Mouse (Mus musculus) CH12.LX (cell line): ENCODE measurements around the gene Amz2. TPM values are rescaled to one million over a fixed set of nuclear protein-coding genes. Genes with fewer than 3 reads are reported as not detected.
A peak's percentile ranks its signal among the peaks of the same experiment; 100 is the strongest.

Experiments
- DNase-seq: peaks from one replicate; pipeline ENCODE4 v3.0.0-alpha.2; 2013; ENCODE audit errors: extremely low read depth
- H3K27ac ChIP-seq: 2 replicates; pipeline ENCODE4 v1.5.1; 2012; ENCODE audit warnings: low read depth, mild to moderate bottlenecking, control low read depth, moderate library complexity; ENCODE audit not compliant: insufficient read depth
- H3K27me3 ChIP-seq: replicated peaks from 2 replicates; pipeline ENCODE3; 2012; ENCODE audit warnings: inconsistent platforms
- H3K36me3 ChIP-seq, 2 experiments: replicated peaks in 1 of 2; 2 replicates each; pipeline versions ENCODE3 to v1.6.1; 2012; ENCODE audit warnings: inconsistent platforms in 1 of 2, low read length in 1 of 2, mild to moderate bottlenecking in 1 of 2, mixed read lengths in 1 of 2, moderate library complexity in 1 of 2; ENCODE audit not compliant: control insufficient read depth in 1 of 2, insufficient read depth in 1 of 2
- H3K4me1 ChIP-seq, 2 experiments: 2 replicates each; pipeline ENCODE4 v1.6.1; 2012; ENCODE audit warnings: inconsistent platforms in 1 of 2, moderate library complexity in 1 of 2; ENCODE audit not compliant: insufficient read depth in 2 of 2, control insufficient read depth in 1 of 2
- H3K4me2 ChIP-seq: 2 replicates; pipeline ENCODE4 v1.6.1; 2012; ENCODE audit warnings: low read depth, mild to moderate bottlenecking, control low read depth; ENCODE audit not compliant: poor library complexity, insufficient read depth, severe bottlenecking
- H3K4me3 ChIP-seq, 3 experiments: fragments of 150-350 bp in 1 of 3; sonication (generic) in 1 of 3; replicated peaks in 1 of 3; 2 replicates each; pipeline versions ENCODE3 to v1.5.1; 2011 to 2012; ENCODE audit warnings: low read depth in 2 of 3, low read length in 2 of 3, mild to moderate bottlenecking in 2 of 3, moderate library complexity in 2 of 3, control low read depth in 1 of 3, improper control_type of control experiment in 1 of 3, inconsistent platforms in 1 of 3, mixed read lengths in 1 of 3; ENCODE audit not compliant: poor library complexity in 1 of 3
- H3K79me2 ChIP-seq: replicated peaks from 2 replicates; pipeline ENCODE4 v1.6.1; 2012; ENCODE audit warnings: mild to moderate bottlenecking, moderate library complexity; ENCODE audit not compliant: control insufficient read depth, poor library complexity, insufficient read depth, severe bottlenecking; ENCODE audit errors: extremely low read depth
- H3K9ac ChIP-seq: 2 replicates; pipeline ENCODE4 v1.6.1; 2012; ENCODE audit warnings: low read depth, mild to moderate bottlenecking, control low read depth, moderate library complexity; ENCODE audit not compliant: insufficient read depth
- H3K9me3 ChIP-seq: replicated peaks from 2 replicates; pipeline ENCODE3; 2012; ENCODE audit warnings: low read length, inconsistent platforms, mixed read lengths
- BHLHE40 ChIP-seq: IDR thresholded peaks from 2 replicates; pipeline ENCODE4 v1.6.1; 2011; ENCODE audit warnings: mild to moderate bottlenecking, low read depth, low read length, improper control_type of control experiment
- CHD1 ChIP-seq: IDR thresholded peaks from 2 replicates; pipeline ENCODE4 v1.6.1; 2012; ENCODE audit warnings: low read depth, low read length, improper control_type of control experiment, inconsistent platforms
- CTCF ChIP-seq, 2 experiments: IDR thresholded peaks in 1 of 2; conservative IDR thresholded peaks in 1 of 2; 2 replicates each; pipeline ENCODE4 v1.5.1; 2011 to 2012; ENCODE audit warnings: low read depth in 2 of 2, low read length in 2 of 2, improper control_type of control experiment in 1 of 2, inconsistent platforms in 1 of 2, mild to moderate bottlenecking in 1 of 2, moderate library complexity in 1 of 2
- ELF1 ChIP-seq: IDR thresholded peaks from 2 replicates; pipeline ENCODE4 v1.6.1; 2014; ENCODE audit warnings: low read depth, mild to moderate bottlenecking, inconsistent platforms, low read length, improper control_type of control experiment
- ETS1 ChIP-seq: conservative IDR thresholded peaks from 2 replicates; pipeline ENCODE4 v1.6.1; 2012; ENCODE audit warnings: low read depth, mild to moderate bottlenecking, inconsistent platforms, low read length, improper control_type of control experiment, moderate library complexity
- IRF4 ChIP-seq: IDR thresholded peaks from 2 replicates; pipeline ENCODE4 v1.6.1; 2014; ENCODE audit warnings: low read depth, mild to moderate bottlenecking, inconsistent platforms, low read length, improper control_type of control experiment
- KAT2A ChIP-seq: IDR thresholded peaks from 2 replicates; pipeline ENCODE4 v1.6.1; 2012; ENCODE audit warnings: low read length, improper control_type of control experiment, inconsistent platforms; ENCODE audit not compliant: insufficient replicate concordance
- MAFK ChIP-seq: IDR thresholded peaks from 2 replicates; pipeline ENCODE4 v1.6.1; 2011; ENCODE audit warnings: low read length, improper control_type of control experiment; ENCODE audit not compliant: insufficient replicate concordance
- MAX ChIP-seq: IDR thresholded peaks from 2 replicates; pipeline ENCODE4 v1.6.1; 2011; ENCODE audit warnings: low read length, improper control_type of control experiment
- MEF2A ChIP-seq: IDR thresholded peaks from 2 replicates; pipeline ENCODE4 v1.6.1; 2014; ENCODE audit warnings: low read depth, mild to moderate bottlenecking, inconsistent platforms, low read length, improper control_type of control experiment, borderline replicate concordance
- MXI1 ChIP-seq: IDR thresholded peaks from 2 replicates; pipeline ENCODE4 v1.6.1; 2011; ENCODE audit warnings: mild to moderate bottlenecking, low read depth, low read length, improper control_type of control experiment
- MYC ChIP-seq: IDR thresholded peaks from 2 replicates; pipeline ENCODE4 v1.6.1; 2011; ENCODE audit warnings: low read depth, mild to moderate bottlenecking, improper control_type of control experiment, low read length
- RAD21 ChIP-seq: IDR thresholded peaks from 2 replicates; pipeline ENCODE4 v1.6.1; 2011; ENCODE audit warnings: low read depth, mild to moderate bottlenecking, low read length, improper control_type of control experiment, moderate library complexity
- RCOR1 ChIP-seq: conservative IDR thresholded peaks from 2 replicates; pipeline ENCODE4 v1.6.1; 2012; ENCODE audit warnings: low read depth, mild to moderate bottlenecking, inconsistent platforms, low read length, improper control_type of control experiment
- TBP ChIP-seq: conservative IDR thresholded peaks from 2 replicates; pipeline ENCODE4 v1.6.1; 2011; ENCODE audit warnings: low read depth, low read length, improper control_type of control experiment
- ZNF384 ChIP-seq: IDR thresholded peaks from 2 replicates; pipeline ENCODE4 v1.6.1; 2012; ENCODE audit warnings: low read depth, low read length, improper control_type of control experiment, inconsistent platforms
- dilution Hi-C: fragments of 300-500 bp; cut with MboI; formaldehyde crosslinking; loops from 2 replicates; pipeline ENCODE4 v1.14.3; 2020; ENCODE audit warnings: low sequenced_read_pairs; ENCODE audit not compliant: extremely low pct_unique_long_range_greater_than_20kb, extremely low pct_ligation_motif_present
- in situ Hi-C: fragments of 300-500 bp; cut with MboI; formaldehyde crosslinking; loops from 3 replicates; pipeline ENCODE4 v1.14.3; 2019; ENCODE audit warnings: low sequenced_read_pairs, low pct_ligation_motif_present, low pct_unique_long_range_greater_than_20kb, mixed read lengths
- polyA plus RNA-seq: library from polyadenylated mRNA; unstranded; fragments of >175 nt; gene quantifications from 2 replicates; pipeline ENCODE4 v1.2.1, GENCODE M21; 2012; ENCODE audit warnings: low read depth; ENCODE audit not compliant: insufficient read length
- total RNA-seq, 2 experiments: library from RNA; depleted of rRNA; stranded (reverse); fragments of 300-350 nt in 1 of 2; fragments of >200 nt in 1 of 2; gene quantifications; 2 replicates each; pipeline ENCODE4 v1.2.3; 2012 to 2014

The Amz2 gene
- total and polyA plus RNA-seq, 3 experiments = 22.3 to 23.7 (median 23.3) TPM

GRCm38 (mm10) chr11:109427353-109427752 is 1.6 kb downstream of the Amz2 start:
- H3K79me2 ChIP-seq = no peaks in the 10 kb centered on the region; the same call in 1 of the 2 replicates
- dilution Hi-C loops = no loop called here
- peak overlapping the region; percentile 76; the same call in 1 of the 2 replicates for H3K9ac ChIP-seq
- H3K27ac ChIP-seq = no peak overlapping the region
- in situ Hi-C loops = loop anchor here (5.0 kb wide), 1 partner anchor 95 kb away; no protein-coding TSS in a partner anchor
- peak overlapping the region; percentile 89 for H3K4me2 ChIP-seq
- H3K36me3 ChIP-seq = peaks cover 18 to 25% of the 10 kb centered on the region in 2 experiments
- H3K27me3 ChIP-seq = no peaks in the 10 kb centered on the region
- peak; percentile 71; the same call in 1 of the 2 replicates for TF ChIP-seq ZNF384
- no peak for TF ChIP-seq MEF2A
- TF ChIP-seq, all 38 proteins: peak for 1
- no peak overlapping the region for H3K4me3 ChIP-seq
- no peak for DNase-seq
- H3K9me3 ChIP-seq = peaks cover 4% of the 10 kb centered on the region
- H3K4me1 ChIP-seq = peaks cover 18 to 41% of the 10 kb centered on the region in 2 experiments

GRCm38 (mm10) chr11:109434233-109434798 is 8.6 kb downstream of the Amz2 start:
- dilution Hi-C loops = no loop called here
- peak overlapping the region in 1 of 3 experiments; percentile 26 for H3K4me3 ChIP-seq
- DNase-seq = peak; percentile 51
- TF ChIP-seq CTCF (conservative IDR thresholded peaks at IDR 0.05 in 1 of 2, IDR thresholded peaks at IDR 0.05 in 1 of 2; ENCODE audit: low read depth in 2 of 2, low read length in 2 of 2) (peak in 1 of 2 experiments; percentile 36; a peak in 2 of 4 replicates), IRF4 (0 out of 2 replicates have a peak, but pooled peaks have one; percentile 9), MAFK (no peak), ETS1 (peak; percentile 74), MAX (0 out of 2 replicates have a peak, but pooled peaks have one; percentile 40), BHLHE40 (peak; percentile 88), RAD21 (peak; percentile 17), MXI1 (peak; percentile 19; the same call in 1 of the 2 replicates), ZNF384 (no peak), ELF1 (no peak)
- no peak overlapping the region for H3K9ac ChIP-seq
- H3K27ac ChIP-seq = no peak overlapping the region
- peaks cover 18 to 57% of the 10 kb centered on the region in 2 experiments for H3K36me3 ChIP-seq
- H3K79me2 ChIP-seq = no peaks in the 10 kb centered on the region
- H3K27me3 ChIP-seq = no peaks in the 10 kb centered on the region
- no peak overlapping the region for H3K4me2 ChIP-seq
- in situ Hi-C loops = no loop called here
- peaks cover 27 to 55% of the 10 kb centered on the region in 2 experiments for H3K4me1 ChIP-seq
- no peaks in the 10 kb centered on the region for H3K9me3 ChIP-seq

- dilution Hi-C loops (no loop called here), in situ Hi-C loops (no loop called here)
- H3K4me2 ChIP-seq = no peak overlapping the region
- H3K79me2 ChIP-seq = no peaks in the 10 kb centered on the region
- H3K9me3 ChIP-seq = no peaks in the 10 kb centered on the region
- peaks cover 3 to 40% of the 10 kb centered on the region in 2 experiments for H3K36me3 ChIP-seq
- no peak overlapping the region for H3K4me3 ChIP-seq
- no peak overlapping the region for H3K9ac ChIP-seq
- TF ChIP-seq CHD1 = no peak
- TF ChIP-seq MYC = no peak
- TF ChIP-seq BHLHE40 = no peak
- TF ChIP-seq RCOR1 = no peak
- no peak for TF ChIP-seq TBP
- no peak for TF ChIP-seq KAT2A
- no peak for TF ChIP-seq MAFK
- no peak for TF ChIP-seq CTCF (conservative IDR thresholded peaks at IDR 0.05 in 1 of 2, IDR thresholded peaks at IDR 0.05 in 1 of 2; ENCODE audit: low read depth in 2 of 2, low read length in 2 of 2)
- no peaks in the 10 kb centered on the region for H3K27me3 ChIP-seq
- no peak overlapping the region for H3K27ac ChIP-seq
- H3K4me1 ChIP-seq = peaks cover 25 to 60% of the 10 kb centered on the region in 2 experiments
- DNase-seq = no peak
Measured at GRCm38 (mm10) chr11:109436889-109437288, 11.1 kb downstream of the Amz2 start.
